Mouse (Mus musculus) cortical plate, adult 2 months (tissue): Measurements from ENCODE around the gene D930007J09Rik. TPM values are rescaled to one million over a fixed set of nuclear protein-coding genes. Genes with fewer than 3 reads are reported as not detected.
A peak's percentile ranks its signal among the peaks of the same experiment; 100 is the strongest.

Source experiments
- H3K27ac ChIP-seq: fragments of 200-500 bp; 2 replicates; pipeline ENCODE4 v1.5.1; 2012; ENCODE audit warnings: low read length, control low read depth, inconsistent platforms; ENCODE audit not compliant: insufficient read depth
- H3K4me1 ChIP-seq: fragments of 200-500 bp; 2 replicates; pipeline ENCODE4 v1.6.1; 2011; ENCODE audit warnings: low read length; ENCODE audit not compliant: control insufficient read depth, insufficient read depth
- H3K4me3 ChIP-seq: fragments of 200-500 bp; 2 replicates; pipeline ENCODE4 v1.5.1; 2011; ENCODE audit warnings: mild to moderate bottlenecking, low read length, control low read depth; ENCODE audit not compliant: insufficient read depth
- CTCF ChIP-seq: fragments of 200-500 bp; IDR thresholded peaks from 2 replicates; pipeline ENCODE4 v1.5.1; 2011; ENCODE audit warnings: mild to moderate bottlenecking, control low read depth, low read length; ENCODE audit not compliant: insufficient read depth; ENCODE audit errors: extremely low read depth
- POLR2A ChIP-seq: fragments of 200-500 bp; IDR thresholded peaks from 2 replicates; pipeline ENCODE4 v1.6.1; 2011; ENCODE audit warnings: mild to moderate bottlenecking, low read length, control low read depth; ENCODE audit not compliant: insufficient read depth; ENCODE audit errors: extremely low read depth
- polyA plus RNA-seq: library from polyadenylated mRNA; depleted of rRNA; stranded (reverse); fragments of >200 nt; gene quantifications from 2 replicates; pipeline ENCODE4 v1.2.3, GENCODE M21; 2012

D930007J09Rik gene
- polyA plus RNA-seq, 1 experiment = 0.73 TPM

DNA sequence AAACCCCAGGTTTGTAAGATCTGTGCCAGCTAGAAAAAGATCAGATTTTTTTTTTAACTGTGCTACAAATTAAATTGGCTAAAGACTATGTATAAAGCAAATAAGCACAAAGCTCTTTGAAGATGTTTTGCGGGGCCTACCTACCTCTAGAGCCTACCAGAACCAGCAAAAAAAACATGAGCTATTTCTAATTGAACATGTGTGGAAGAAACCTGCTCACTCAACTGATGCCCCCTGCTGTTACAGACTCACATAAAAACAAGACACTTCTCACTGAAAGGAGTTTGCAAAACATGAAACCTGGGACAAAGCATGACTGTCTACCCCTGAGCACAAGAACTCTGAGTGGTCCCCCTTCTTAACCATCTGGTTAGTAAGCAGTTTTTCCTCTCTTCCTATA, 5.6 kb downstream of the D930007J09Rik start:
- Histone ChIP-seq H3K27ac (no peak overlapping the region), H3K4me3 (no peak overlapping the region), H3K4me1 (no peaks in the 10 kb centered on the region)
- TF ChIP-seq CTCF = 0 out of 2 replicates have a peak, but pooled peaks have one; percentile 4
- TF ChIP-seq POLR2A = no peak

DNA sequence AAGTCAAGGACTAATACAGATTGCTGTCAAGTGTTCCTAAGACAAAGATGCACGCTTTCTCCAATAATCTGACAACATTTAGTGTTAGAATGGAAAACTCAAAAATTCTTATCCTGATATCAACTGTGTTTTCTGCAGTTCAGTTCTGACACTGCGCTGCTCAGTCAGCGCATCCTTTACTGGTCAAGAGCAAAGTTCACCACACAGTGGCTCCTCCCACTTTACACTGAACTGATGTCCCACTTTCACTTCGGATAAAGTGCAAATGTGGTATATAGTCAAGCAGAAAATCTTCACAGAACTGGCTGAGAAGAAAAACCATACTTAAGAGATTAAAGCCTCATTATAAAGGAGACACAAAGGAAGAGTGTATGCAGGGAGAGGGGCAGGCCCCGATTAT, 7.5 kb downstream of the D930007J09Rik start:
- H3K4me3 ChIP-seq = no peak overlapping the region
- no peak overlapping the region for H3K27ac ChIP-seq
- H3K4me1 ChIP-seq = no peaks in the 10 kb centered on the region
- TF ChIP-seq CTCF (no peak), POLR2A (no peak)

DNA sequence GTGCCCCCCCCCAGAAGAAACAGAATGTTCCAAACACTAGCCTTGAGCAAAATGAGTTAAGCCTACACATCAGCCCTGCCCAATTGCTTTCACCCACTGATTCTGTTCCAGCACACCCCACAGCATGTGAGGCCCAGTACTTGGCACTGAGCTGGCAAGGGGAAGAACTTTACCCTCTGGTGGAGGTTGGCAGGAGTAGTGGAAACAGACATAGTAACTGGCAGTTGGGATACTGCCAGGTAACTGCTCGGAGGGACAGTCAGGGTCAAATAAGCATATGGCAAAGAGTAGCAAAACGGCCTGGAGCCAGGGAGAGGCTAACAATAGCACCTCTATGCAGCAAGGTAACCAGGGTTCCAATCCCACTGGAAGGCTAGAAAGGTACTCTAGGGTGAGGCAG, 8.0 kb downstream of the D930007J09Rik start:
- H3K4me3 ChIP-seq = no peak overlapping the region
- no peak for TF ChIP-seq CTCF
- no peak for TF ChIP-seq POLR2A
- no peaks in the 10 kb centered on the region for H3K4me1 ChIP-seq
- no peak overlapping the region for H3K27ac ChIP-seq

GRCm38 (mm10) chr13:32789781-32790180, 12.9 kb downstream of the D930007J09Rik start:
- no peak for TF ChIP-seq POLR2A
- TF ChIP-seq CTCF = no peak
- H3K27ac ChIP-seq = no peak overlapping the region

GRCm38 (mm10) chr13:32787584-32787983, 15.1 kb downstream of the D930007J09Rik start:
- TF ChIP-seq POLR2A = no peak
- TF ChIP-seq CTCF = no peak
- Histone ChIP-seq H3K4me1 (no peaks in the 10 kb centered on the region; the same call in 1 of the 2 replicates), H3K27ac (no peak overlapping the region), H3K4me3 (no peak overlapping the region)

More at GRCm38 (mm10) chr13:32789781-32790180, 12.9 kb downstream of the D930007J09Rik start:
- Histone ChIP-seq H3K4me1 (no peaks in the 10 kb centered on the region), H3K4me3 (no peak overlapping the region)

- Histone ChIP-seq H3K4me1 (no peaks in the 10 kb centered on the region; the same call in 1 of the 2 replicates), H3K27ac (no peak within 1 kb of the TSS), H3K4me3 (no peak within 1 kb of the TSS)
- TF ChIP-seq CTCF (no peak), POLR2A (no peak)
These were observed 18.8 kb downstream of the D930007J09Rik start, which contains the start of gene Mylk4 for GRCm38 (mm10) chr13:32783816-32784215. Gene Mylk4 (minus strand): TSS chr13:32783954.

DNA sequence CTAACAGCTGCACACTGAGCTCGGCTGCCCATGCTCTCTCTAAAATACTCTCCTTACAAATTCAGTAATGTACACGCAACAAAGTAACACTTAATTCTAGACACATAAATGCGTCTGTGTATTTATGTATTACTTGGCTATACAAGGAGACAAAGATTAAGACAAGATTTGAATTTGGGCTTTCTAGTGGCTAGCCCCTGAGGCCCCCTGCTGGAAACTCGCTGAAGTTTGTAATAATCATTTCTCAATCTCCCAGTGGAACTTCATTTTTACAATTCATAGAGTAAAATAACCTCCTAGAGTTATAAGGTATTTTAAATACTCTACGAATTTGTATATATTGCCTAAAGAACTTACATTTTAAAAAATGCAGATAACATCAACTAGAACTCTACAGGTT, 19.6 kb downstream of the D930007J09Rik start:
- no peaks in the 10 kb centered on the region; the same call in 1 of the 2 replicates for H3K4me1 ChIP-seq
- no peak for TF ChIP-seq POLR2A
- TF ChIP-seq CTCF = 0 out of 2 replicates have a peak, but pooled peaks have one; percentile 18
- no peak overlapping the region for H3K4me3 ChIP-seq
- H3K27ac ChIP-seq = no peak overlapping the region

DNA sequence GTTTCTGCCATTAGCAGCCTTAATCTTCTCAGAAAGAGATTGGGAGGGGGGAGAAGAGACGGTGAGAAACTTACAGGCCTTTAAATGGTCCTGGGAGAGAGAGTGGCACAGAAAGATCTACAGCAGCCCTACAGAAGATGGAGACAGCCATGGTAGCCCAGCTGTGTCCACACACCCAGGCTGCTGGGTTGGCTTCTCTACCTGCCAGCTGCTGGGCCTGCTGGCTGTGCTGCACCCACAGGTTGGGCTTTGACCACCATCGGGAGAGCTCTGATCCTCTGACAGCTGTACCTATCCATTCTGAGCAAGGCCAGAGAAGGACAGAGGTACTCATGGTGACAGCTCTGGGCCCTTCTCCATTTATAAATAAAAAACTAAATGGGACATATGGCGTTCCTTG, 23.8 kb downstream of the D930007J09Rik start:
- H3K27ac ChIP-seq = no peak overlapping the region
- TF ChIP-seq CTCF (no peak), POLR2A (no peak)
- H3K4me3 ChIP-seq = no peak overlapping the region
- peaks cover 2% of the 10 kb centered on the region; the same call in 1 of the 2 replicates for H3K4me1 ChIP-seq

- TF ChIP-seq POLR2A (no peak), CTCF (no peak)
- Histone ChIP-seq H3K4me1 (0 out of 2 replicates have a peak, but pooled peaks cover 2% of the 10 kb centered on the region), H3K27ac (no peak overlapping the region), H3K4me3 (no peak overlapping the region)
These were observed 26.3 kb downstream of the D930007J09Rik start for GRCm38 (mm10) chr13:32776350-32776749.

DNA sequence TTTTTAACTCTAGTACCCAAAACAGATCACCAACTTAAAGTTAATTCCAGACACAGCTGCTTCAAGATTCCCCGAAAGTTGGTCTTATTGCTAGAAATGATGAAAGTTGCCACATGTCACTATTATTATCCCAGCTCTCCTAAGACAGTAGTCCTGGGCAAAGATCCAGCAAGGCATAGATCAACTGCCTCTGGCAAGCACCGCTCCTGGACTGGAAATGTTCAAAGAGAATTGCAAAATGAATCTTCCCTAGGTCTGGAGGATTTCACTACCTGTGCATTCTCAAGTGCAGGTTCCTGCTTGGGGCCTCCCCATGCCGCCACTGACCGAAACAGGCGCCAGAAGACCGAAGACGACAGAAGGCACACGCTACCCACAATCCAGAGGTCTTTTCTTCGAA, 26.8 kb downstream of the D930007J09Rik start:
- H3K4me3 ChIP-seq = no peak overlapping the region
- H3K4me1 ChIP-seq = 0 out of 2 replicates have a peak, but pooled peaks cover 2% of the 10 kb centered on the region
- H3K27ac ChIP-seq = no peak overlapping the region
- TF ChIP-seq POLR2A (no peak), CTCF (no peak)
